Mouse (Mus musculus): ENCODE results near the gene Esrrb.

DNA sequence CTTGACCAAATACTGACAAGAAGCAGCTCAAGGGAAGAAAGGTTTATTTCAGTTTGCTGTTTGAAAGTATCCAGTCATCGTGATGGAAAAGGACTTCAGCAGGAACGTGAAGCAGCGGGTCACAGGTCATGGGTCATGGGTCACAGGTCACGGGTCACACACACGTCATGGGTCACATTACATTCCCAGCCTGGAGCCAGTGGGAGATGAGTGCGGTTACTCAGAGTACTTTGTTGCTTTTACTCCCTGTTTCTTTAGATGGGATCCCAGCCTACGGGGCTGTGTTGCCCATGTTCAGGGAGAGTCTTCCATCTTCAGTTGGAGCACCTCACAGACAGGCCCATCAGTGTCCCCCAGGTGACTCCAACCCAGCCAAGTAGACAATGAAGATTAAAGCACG is 13.4 kb downstream of the Esrrb start:
- TF ChIP-seq CTCF (IDR thresholded peaks at IDR 0.05; ENCODE audit: low read depth, low read length): no peak
- TF ChIP-seq POLR2A (IDR thresholded peaks at IDR 0.05; ENCODE audit: insufficient read depth, low read length): no peak

All from ES-Bruce4 (cell line).